ENCODE assay signal across 9 mouse cellular contexts in the genomic region with DNA sequence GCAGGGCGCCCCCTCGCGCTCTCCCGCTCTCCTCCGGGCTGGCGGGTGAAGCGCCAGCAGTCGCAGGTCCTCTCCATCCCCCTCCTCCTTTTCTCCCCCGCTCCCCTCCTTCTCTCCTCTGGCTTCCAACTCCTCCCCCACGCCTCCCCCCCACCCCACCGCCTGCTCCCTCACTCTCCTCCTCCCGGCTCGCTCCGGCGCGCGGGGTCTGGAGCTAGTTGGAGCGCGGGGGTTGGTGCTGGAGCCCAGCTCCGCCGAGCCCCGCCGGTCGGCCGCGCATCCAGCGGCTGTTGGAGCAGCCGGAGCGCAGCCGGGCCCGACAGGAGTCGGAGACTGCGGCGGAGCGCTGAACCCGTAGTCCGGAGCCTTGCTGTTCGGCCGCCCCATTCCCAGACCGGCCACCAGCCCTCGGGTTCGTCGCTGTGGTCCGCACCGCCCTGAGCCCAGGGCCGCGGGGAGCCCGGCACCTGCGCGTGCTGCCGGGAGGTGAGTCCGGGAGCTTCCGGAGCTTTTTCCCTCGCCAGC. TPM values are rescaled to one million over a fixed set of nuclear protein-coding genes. Genes with fewer than 3 reads are reported as not detected.
DNase-seq lines count a peak whose midpoint lies in the region; ATAC-seq and TF ChIP-seq lines count a peak whose summit lies in the region.
"Had no signal": no experiment of that assay in that cellular context is flagged by ENCODE, and none has a peak within 500 bp of the region (broad histone marks: within the 10 kb centered on the region; RNA-seq: fewer than 3 reads in every experiment).

TSS of gene Sema5b (plus strand) at position 29 of the 525 bp plus-strand sequence.

- no peak for TF ChIP-seq POLR2A in lung, adult 2 months (IDR thresholded peaks at IDR 0.05; ENCODE audit: borderline replicate concordance, extremely low read depth, low read depth, low read length)

- H3K9ac ChIP-seq in heart, embryonic 14.5 days (ENCODE audit: low read length) = peak within 1 kb of the TSS; percentile 63
- H3K9ac ChIP-seq in liver, embryonic 11.5 days (ENCODE audit: low read depth, low read length) = peak within 1 kb of the TSS; percentile 5; the same call in 1 of the 2 replicates

- peak within 1 kb of the TSS; percentile 99 for H3K4me2 ChIP-seq in heart, embryonic 14.5 days (ENCODE audit: low read length)
- peak within 1 kb of the TSS; percentile 69 for H3K4me2 ChIP-seq in liver, embryonic 11.5 days

- peak; percentile 14 for DNase-seq in lung, adult 2 months
- DNase-seq in lung, postnatal 25 days (ENCODE audit: low spot score) = no peak
- DNase-seq in embryonic facial prominence, embryonic 10.5 days (ENCODE audit: low spot score) = peak; percentile 89
- peak; percentile 83 for DNase-seq in kidney, postnatal 10 days
- peak; percentile 71 for DNase-seq in liver, embryonic 11.5 days (ENCODE audit: low spot score)
- DNase-seq in ovary, adult 18-20 months (ENCODE audit: low spot score) = peak; percentile 33

- WGBS in lung, adult 2 months = under 1% methylated on average over 47 of the region's 54 CpGs
- under 1% methylated on average over 54 of the region's 54 CpGs for WGBS in embryonic facial prominence, embryonic 10.5 days
- WGBS in heart, embryonic 14.5 days = 0% methylated on average over 51 of the region's 54 CpGs
- WGBS in liver, embryonic 11.5 days = 2% methylated on average over 50 of the region's 54 CpGs

- TF ChIP-seq CTCF in lung, adult 2 months (IDR thresholded peaks at IDR 0.05; ENCODE audit: insufficient read depth, low read length) = no peak

- H3K27me3 ChIP-seq in embryonic facial prominence, embryonic 10.5 days (replicated peaks; ENCODE audit: low read depth, poor library complexity, severe bottlenecking) = peaks cover 81% of the 10 kb centered on the region
- H3K27me3 ChIP-seq in heart, embryonic 14.5 days (ENCODE audit: control insufficient read depth, insufficient read depth, low read length) = peaks cover 82% of the 10 kb centered on the region
- H3K27me3 ChIP-seq in liver, embryonic 11.5 days (replicated peaks; ENCODE audit: control insufficient read depth, insufficient read depth, low read length) = peaks cover 82% of the 10 kb centered on the region

- peak within 1 kb of the TSS; percentile 87 for H3K27ac ChIP-seq in embryonic facial prominence, embryonic 10.5 days (replicated peaks)
- no peak within 1 kb of the TSS for H3K27ac ChIP-seq in heart, embryonic 14.5 days (replicated peaks in 1 of 2; ENCODE audit: control insufficient read depth in 1 of 2, insufficient read depth in 1 of 2, low read depth in 2 of 2, low read length in 2 of 2)
- no peak within 1 kb of the TSS for H3K27ac ChIP-seq in liver, embryonic 11.5 days (ENCODE audit: low read depth, low read length)

- no peaks in the 10 kb centered on the region for H3K36me3 ChIP-seq in embryonic facial prominence, embryonic 10.5 days (replicated peaks)
- no peaks in the 10 kb centered on the region for H3K36me3 ChIP-seq in heart, embryonic 14.5 days (ENCODE audit: control insufficient read depth, insufficient read depth, low read length)
- no peaks in the 10 kb centered on the region for H3K36me3 ChIP-seq in liver, embryonic 11.5 days (ENCODE audit: control insufficient read depth, insufficient read depth, low read length)
- H3K36me3 ChIP-seq: G1E had no signal

- peaks cover 4% of the 10 kb centered on the region; the same call in 1 of the 2 replicates for H3K4me1 ChIP-seq in lung, adult 2 months (ENCODE audit: control insufficient read depth, insufficient read depth, low read length)
- H3K4me1 ChIP-seq in embryonic facial prominence, embryonic 10.5 days = peaks cover 39% of the 10 kb centered on the region
- H3K4me1 ChIP-seq in heart, embryonic 14.5 days (ENCODE audit: control insufficient read depth in 2 of 2, insufficient read depth in 2 of 2, low read length in 2 of 2) = peaks cover 5 to 16% of the 10 kb centered on the region in 2 experiments; a peak in 3 of 4 replicates
- H3K4me1 ChIP-seq in liver, embryonic 11.5 days (replicated peaks; ENCODE audit: control insufficient read depth, insufficient read depth, low read length) = no peaks in the 10 kb centered on the region

- peak; percentile 65 for ATAC-seq in heart, embryonic 14.5 days (ENCODE audit: insufficient number of reproducible peaks, insufficient read depth, low FRiP score, low read depth)
- ATAC-seq in liver, embryonic 11.5 days (replicated peaks; ENCODE audit: low FRiP score) = peak; percentile 45
- no peak for ATAC-seq in activated CD4-positive, CD25-positive, alpha-beta regulatory T cell, adult 4 months

- no peaks in the 10 kb centered on the region for H3K9me3 ChIP-seq in embryonic facial prominence, embryonic 10.5 days
- H3K9me3 ChIP-seq in heart, embryonic 14.5 days (ENCODE audit: control insufficient read depth, low read length) = no peaks in the 10 kb centered on the region
- H3K9me3 ChIP-seq in liver, embryonic 11.5 days (ENCODE audit: control insufficient read depth, low read length) = no peaks in the 10 kb centered on the region

- no peak within 1 kb of the TSS for H3K4me3 ChIP-seq in lung, adult 2 months (replicated peaks; ENCODE audit: extremely low read depth, low read depth, low read length)
- H3K4me3 ChIP-seq in embryonic facial prominence, embryonic 10.5 days = peak within 1 kb of the TSS; percentile 74
- peak within 1 kb of the TSS; percentile 47 to 57 for H3K4me3 ChIP-seq in heart, embryonic 14.5 days (ENCODE audit: control insufficient read depth in 1 of 2, insufficient read depth in 1 of 2, low read depth in 1 of 2, low read length in 2 of 2)
- H3K4me3 ChIP-seq in liver, embryonic 11.5 days (ENCODE audit: low read depth, low read length) = peak within 1 kb of the TSS; percentile 47

RNA-seq across cellular contexts. Expression of gene Sema5b, which starts in this region (rescaled TPM):
- 0.51 and 0.76 TPM in 2 replicates for polyA plus RNA-seq in lung, adult 2 months (2012; rRNA removed)
- 9.5 and 16.5 TPM in 2 replicates for polyA plus RNA-seq in embryonic facial prominence, embryonic 10.5 days (2016; fragmentation: Nextera tagmentation; extraction: Ambion mirVana)
- polyA plus RNA-seq in heart, embryonic 14.5 days (2014; fragmentation: Nextera tagmentation; extraction: Ambion mirVana) = 1.1 and 1.9 TPM in 2 replicates
- polyA plus RNA-seq in liver, embryonic 11.5 days (2014; fragmentation: Nextera tagmentation; extraction: Ambion mirVana) = 0.88 and 1.4 TPM in 2 replicates
- not detected for polyA plus RNA-seq in activated CD4-positive, CD25-positive, alpha-beta regulatory T cell, adult 4 months (2017; shearing (Covaris generic))
- polyA plus RNA-seq: G1E had no signal

Comparison
In these comparisons a context has a peak if more than half of its experiments do, and no peak if none do; other contexts are left out.
1. Peak in DNase-seq in lung, adult 2 months; RNA of the gene not detected or under 1 TPM.